Mouse (Mus musculus) liver, embryonic 16.5 days (tissue): ENCODE data around the gene Gm47289. TPM values are rescaled to one million over a fixed set of nuclear protein-coding genes. Genes with fewer than 3 reads are reported as not detected.

Source experiments
- ATAC-seq: fragments of 200-750 bp; cut with Nextera tagmentation; 2 replicates; pipeline ENCODE4 v1.8.0; 2017; ENCODE audit warnings: low read depth, mild to moderate bottlenecking, moderate number of reproducible peaks, moderate library complexity
- H3K27ac ChIP-seq: fragments of 300-500 bp; sonication (generic); 2 replicates; pipeline ENCODE4 v1.5.1; 2014; ENCODE audit warnings: mild to moderate bottlenecking, low read length
- H3K27me3 ChIP-seq: fragments of 300-500 bp; sonication (generic); 2 replicates; pipeline ENCODE4 v1.6.1; 2014; ENCODE audit warnings: low read depth, low read length, mixed read lengths; ENCODE audit not compliant: control insufficient read depth, insufficient read depth
- H3K36me3 ChIP-seq: fragments of 300-500 bp; sonication (generic); 2 replicates; pipeline ENCODE4 v1.6.1; 2014; ENCODE audit warnings: mild to moderate bottlenecking; ENCODE audit not compliant: control insufficient read depth, insufficient read depth
- H3K4me1 ChIP-seq: fragments of 300-500 bp; sonication (generic); 2 replicates; pipeline ENCODE4 v1.6.1; 2014; ENCODE audit warnings: low read depth, low read length, mixed read lengths; ENCODE audit not compliant: control insufficient read depth
- H3K4me2 ChIP-seq: fragments of 300-500 bp; sonication (generic); 2 replicates; pipeline ENCODE4 v1.6.1; 2014; ENCODE audit warnings: low read depth, low read length, mixed read lengths
- H3K4me3 ChIP-seq: fragments of 300-500 bp; sonication (generic); 2 replicates; pipeline ENCODE4 v1.5.1; 2014; ENCODE audit warnings: low read depth, mild to moderate bottlenecking, low read length
- H3K9ac ChIP-seq: fragments of 300-500 bp; sonication (generic); 2 replicates; pipeline ENCODE4 v1.6.1; 2014; ENCODE audit warnings: low read depth, low read length
- H3K9me3 ChIP-seq: fragments of 300-500 bp; sonication (generic); replicated peaks from 2 replicates; pipeline ENCODE4 v1.6.1; 2016; ENCODE audit warnings: low read length; ENCODE audit not compliant: control insufficient read depth
- WGBS: fragments of 180-500 bp; shearing (Covaris S2); extraction: QIAGEN DNeasy Blood & Tissue Kit; methylation state at CpG from one replicate; pipeline ENCODE4 v1.1.7; 2014; ENCODE audit not compliant: insufficient replicate concordance; 5-methylcytosine and 5-hydroxymethylcytosine counted together
- polyA plus RNA-seq: library from polyadenylated mRNA; unstranded; fragments of >200 nt; fragmentation: Nextera tagmentation; extraction: Ambion mirVana; gene quantifications from 2 replicates; pipeline ENCODE4 v1.2.1, GENCODE M21; 2015

Gm47289 gene
- 0.04 TPM in 1 of 2 replicates, not detected in the other for polyA plus RNA-seq

GRCm38 (mm10) chr9:119158861-119159260, at the start of gene Gm47289:
Gm47289 (plus strand) TSS chr9:119159161.
- Histone ChIP-seq H3K27me3 (peaks cover 10% of the 10 kb centered on the region), H3K27ac (no peak within 1 kb of the TSS), H3K4me2 (no peak within 1 kb of the TSS), H3K4me3 (no peak within 1 kb of the TSS), H3K4me1 (no peaks in the 10 kb centered on the region; the same call in 1 of the 2 replicates), H3K36me3 (no peaks in the 10 kb centered on the region), H3K9ac (no peak within 1 kb of the TSS), H3K9me3 (no peaks in the 10 kb centered on the region)
- ATAC-seq = no peak
- 33% methylated on average over 4 of the region's 4 CpGs for WGBS

- no peaks in the 10 kb centered on the region for H3K9me3 ChIP-seq
- no peak overlapping the region for H3K4me3 ChIP-seq
- no peaks in the 10 kb centered on the region for H3K4me1 ChIP-seq
- H3K27ac ChIP-seq = no peak overlapping the region
- no peaks in the 10 kb centered on the region for H3K27me3 ChIP-seq
- no peak overlapping the region for H3K4me2 ChIP-seq
- no peak overlapping the region for H3K9ac ChIP-seq
- 58% methylated on average over 12 of the region's 12 CpGs for WGBS
- H3K36me3 ChIP-seq = no peaks in the 10 kb centered on the region
- no peak for ATAC-seq
These were observed 49.1 kb upstream of the Gm47289 start for GRCm38 (mm10) chr9:119109685-119110353.

- Histone ChIP-seq H3K27me3 (no peaks in the 10 kb centered on the region), H3K4me3 (no peak overlapping the region), H3K9ac (no peak overlapping the region), H3K4me2 (no peak overlapping the region), H3K36me3 (no peaks in the 10 kb centered on the region), H3K4me1 (no peaks in the 10 kb centered on the region), H3K9me3 (no peaks in the 10 kb centered on the region), H3K27ac (no peak overlapping the region)
- ATAC-seq = no peak
- WGBS = 43% methylated on average over 3 of the region's 3 CpGs
These were observed 48.3 kb upstream of the Gm47289 start for GRCm38 (mm10) chr9:119110640-119111039.

GRCm38 (mm10) chr9:119114911-119115310, 44.0 kb upstream of the Gm47289 start:
- no peak overlapping the region for H3K9ac ChIP-seq
- H3K27me3 ChIP-seq = no peaks in the 10 kb centered on the region
- H3K27ac ChIP-seq = no peak overlapping the region
- no peaks in the 10 kb centered on the region for H3K4me1 ChIP-seq
- H3K9me3 ChIP-seq = no peaks in the 10 kb centered on the region
- H3K36me3 ChIP-seq = no peaks in the 10 kb centered on the region
- no peak for ATAC-seq
- no peak overlapping the region for H3K4me3 ChIP-seq
- H3K4me2 ChIP-seq = no peak overlapping the region
- WGBS = 71% methylated on average over 17 of the region's 17 CpGs

GRCm38 (mm10) chr9:119119409-119120167, 39.4 kb upstream of the Gm47289 start:
- Histone ChIP-seq H3K4me3 (no peak overlapping the region), H3K4me1 (no peaks in the 10 kb centered on the region), H3K27ac (no peak overlapping the region), H3K27me3 (no peaks in the 10 kb centered on the region), H3K9ac (no peak overlapping the region), H3K36me3 (no peaks in the 10 kb centered on the region), H3K4me2 (no peak overlapping the region), H3K9me3 (no peaks in the 10 kb centered on the region)
- 64% methylated on average over 19 of the region's 19 CpGs for WGBS
- no peak for ATAC-seq

- Histone ChIP-seq H3K4me3 (no peak overlapping the region), H3K27me3 (no peaks in the 10 kb centered on the region), H3K9me3 (no peaks in the 10 kb centered on the region), H3K27ac (no peak overlapping the region), H3K4me1 (no peaks in the 10 kb centered on the region), H3K36me3 (no peaks in the 10 kb centered on the region), H3K4me2 (no peak overlapping the region), H3K9ac (no peak overlapping the region)
- WGBS = 36% methylated on average over 3 of the region's 3 CpGs
- ATAC-seq = no peak
These were observed 38.8 kb upstream of the Gm47289 start for GRCm38 (mm10) chr9:119120168-119120560.

- no peak overlapping the region for H3K9ac ChIP-seq
- ATAC-seq = no peak
These were observed 36.2 kb upstream of the Gm47289 start for GRCm38 (mm10) chr9:119122596-119123369.

GRCm38 (mm10) chr9:119128436-119129181, 30.4 kb upstream of the Gm47289 start:
- Histone ChIP-seq H3K36me3 (no peaks in the 10 kb centered on the region), H3K4me3 (no peak overlapping the region), H3K4me1 (no peaks in the 10 kb centered on the region), H3K9ac (no peak overlapping the region), H3K4me2 (no peak overlapping the region), H3K27ac (no peak overlapping the region), H3K9me3 (no peaks in the 10 kb centered on the region), H3K27me3 (no peaks in the 10 kb centered on the region)
- ATAC-seq = no peak
- WGBS = 62% methylated on average over 12 of the region's 12 CpGs

More at GRCm38 (mm10) chr9:119122596-119123369, 36.2 kb upstream of the Gm47289 start:
- no peaks in the 10 kb centered on the region for H3K4me1 ChIP-seq
- 63% methylated on average over 18 of the region's 18 CpGs for WGBS
- no peak overlapping the region for H3K4me2 ChIP-seq
- H3K9me3 ChIP-seq = no peaks in the 10 kb centered on the region
- no peak overlapping the region for H3K4me3 ChIP-seq
- no peaks in the 10 kb centered on the region for H3K36me3 ChIP-seq
- H3K27me3 ChIP-seq = no peaks in the 10 kb centered on the region
- H3K27ac ChIP-seq = no peak overlapping the region
